Mouse (Mus musculus): Measurements from ENCODE around the gene Sigmar1. TPM values are rescaled to one million over a fixed set of nuclear protein-coding genes. Genes with fewer than 3 reads are reported as not detected.
A peak's percentile ranks its signal among the peaks of the same experiment; 100 is the strongest.

The Sigmar1 gene
- polyA plus RNA-seq, 1 experiment from 2014 or later = 55.3 TPM

DNA sequence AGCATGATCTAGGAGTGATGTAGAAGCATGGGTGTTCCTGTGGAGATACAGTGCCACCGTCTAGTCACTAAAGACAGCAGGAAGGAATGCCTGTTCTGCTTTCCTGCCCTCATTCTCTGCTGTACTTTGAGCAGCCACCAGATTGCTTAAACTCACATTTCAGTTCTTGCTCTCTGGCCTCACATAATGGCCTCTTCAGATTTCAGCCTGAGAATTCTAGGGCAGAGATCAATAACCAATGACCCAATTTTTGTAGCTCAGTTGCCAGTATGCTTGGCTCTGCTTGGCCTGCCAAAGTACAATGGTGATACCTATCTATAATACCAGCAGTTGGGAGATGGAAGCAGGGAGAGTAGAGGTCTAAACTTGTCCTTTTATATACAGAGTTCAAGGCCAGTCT is 10.9 kb downstream of the Sigmar1 start:
- no peak overlapping the region for H3K27ac ChIP-seq (replicated peaks)
- no peaks in the 10 kb centered on the region for H3K36me3 ChIP-seq
- H3K9ac ChIP-seq (replicated peaks) = no peak overlapping the region
- no peak for ATAC-seq (ENCODE audit: low FRiP score, low read depth)
- no peak overlapping the region for H3K4me2 ChIP-seq (replicated peaks)
- peaks cover 18% of the 10 kb centered on the region; the same call in 1 of the 2 replicates for H3K9me3 ChIP-seq
- WGBS = 61% methylated on average over 1 of the region's 1 CpGs
- H3K4me1 ChIP-seq = peaks cover 9% of the 10 kb centered on the region
- no peaks in the 10 kb centered on the region; the same call in 1 of the 2 replicates for H3K27me3 ChIP-seq
- no peak overlapping the region for H3K4me3 ChIP-seq

DNA sequence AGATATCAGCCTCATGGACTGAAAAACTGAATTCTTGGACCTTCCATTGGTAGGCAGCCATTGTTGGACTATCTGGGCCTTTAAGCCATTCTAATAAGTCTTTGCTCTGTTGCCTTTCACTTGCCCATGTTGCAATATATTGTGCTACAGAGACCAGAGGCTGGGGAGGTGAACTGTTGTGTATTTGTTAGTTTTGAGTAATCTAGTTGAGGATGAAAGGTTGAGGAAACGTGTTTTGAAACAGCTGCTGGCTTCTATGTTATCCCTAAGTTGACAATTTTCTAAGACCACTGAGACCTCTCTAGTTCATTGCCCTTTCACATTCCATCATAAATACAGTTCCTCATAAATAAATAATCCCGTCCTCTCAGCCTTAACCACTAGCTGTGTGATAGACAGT is 11.8 kb downstream of the Sigmar1 start:
- H3K4me3 ChIP-seq = no peak overlapping the region
- no peak overlapping the region for H3K9ac ChIP-seq (replicated peaks)
- 70% methylated on average over 2 of the region's 2 CpGs for WGBS
- H3K9me3 ChIP-seq = peaks cover 18% of the 10 kb centered on the region; the same call in 1 of the 2 replicates
- H3K27me3 ChIP-seq = no peaks in the 10 kb centered on the region; the same call in 1 of the 2 replicates
- H3K4me1 ChIP-seq = peaks cover 16% of the 10 kb centered on the region
- H3K27ac ChIP-seq (replicated peaks) = no peak overlapping the region
- ATAC-seq (ENCODE audit: low FRiP score, low read depth) = no peak
- peaks cover 4% of the 10 kb centered on the region for H3K36me3 ChIP-seq
- H3K4me2 ChIP-seq (replicated peaks) = no peak overlapping the region

DNA sequence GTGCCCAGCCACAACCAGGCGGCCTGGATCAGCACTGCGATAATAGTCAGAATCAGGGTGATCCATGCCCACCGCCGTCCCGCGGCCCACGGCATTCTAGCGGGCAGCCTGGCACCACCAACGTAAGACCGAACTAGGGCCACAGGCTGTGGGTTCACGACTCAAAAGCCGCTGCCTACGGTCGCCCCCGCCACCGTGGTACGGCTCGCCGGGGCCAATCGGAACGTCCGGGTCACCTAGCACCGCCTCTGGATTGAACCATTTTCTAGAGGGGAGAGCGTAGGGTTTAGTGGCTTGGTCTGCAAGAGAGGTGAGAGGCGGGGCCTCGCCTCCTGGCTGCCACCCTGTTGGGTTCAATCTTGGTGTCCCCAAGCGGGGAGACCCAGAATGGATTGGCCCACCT is 14.8 kb downstream of the Sigmar1 start:
- Histone ChIP-seq H3K9ac (replicated peaks) (peak overlapping the region; percentile 81), H3K36me3 (peaks cover 15% of the 10 kb centered on the region), H3K4me1 (peaks cover 16% of the 10 kb centered on the region), H3K27me3 (no peaks in the 10 kb centered on the region), H3K9me3 (peaks cover 9% of the 10 kb centered on the region; the same call in 1 of the 2 replicates), H3K4me3 (peak overlapping the region; percentile 76), H3K27ac (replicated peaks) (peak overlapping the region; percentile 69), H3K4me2 (replicated peaks) (peak overlapping the region; percentile 96)
- WGBS = under 1% methylated on average over 27 of the region's 27 CpGs
- peak; percentile 97 for ATAC-seq (ENCODE audit: low FRiP score, low read depth)

DNA sequence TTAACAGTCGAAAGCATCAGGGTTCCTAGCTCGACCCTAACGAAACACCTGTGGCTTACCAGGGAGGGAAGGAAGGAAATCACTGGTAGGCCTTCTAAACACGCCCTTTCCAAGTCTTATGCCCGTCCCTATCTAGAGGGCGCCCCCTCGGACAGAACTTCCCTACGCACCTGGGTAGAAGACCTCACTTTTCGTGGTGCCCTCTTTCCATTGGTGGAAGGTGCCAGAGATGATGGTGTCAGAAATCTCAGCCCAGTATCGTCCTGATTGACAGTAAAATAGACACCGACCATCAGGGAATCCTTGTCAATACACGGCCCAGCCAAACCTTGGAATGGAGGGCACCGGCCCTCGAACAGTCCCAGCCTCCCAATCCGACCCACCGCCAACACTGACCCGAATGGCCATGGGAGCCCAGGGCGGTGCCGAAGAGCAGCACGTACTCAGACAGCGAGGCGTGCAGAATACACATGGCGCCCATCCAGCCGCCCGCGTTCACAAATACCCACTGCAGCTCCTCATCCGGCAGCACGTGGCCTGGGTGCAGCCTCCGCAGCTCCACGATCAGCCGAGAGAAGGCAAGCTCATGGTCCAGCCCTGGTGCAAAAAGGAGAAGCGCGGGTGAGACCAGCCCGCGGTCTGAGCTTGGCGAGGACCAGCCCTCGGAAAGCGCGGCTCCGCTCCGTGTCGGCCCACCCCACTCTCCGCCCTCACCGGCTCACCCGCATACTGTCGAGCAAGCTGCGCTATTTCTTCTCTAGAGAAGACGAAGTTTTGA is 15.4 kb downstream of the Sigmar1 start:
- ATAC-seq (ENCODE audit: low FRiP score, low read depth) = peak; percentile 86
- WGBS = 1% methylated on average over 48 of the region's 48 CpGs

DNA sequence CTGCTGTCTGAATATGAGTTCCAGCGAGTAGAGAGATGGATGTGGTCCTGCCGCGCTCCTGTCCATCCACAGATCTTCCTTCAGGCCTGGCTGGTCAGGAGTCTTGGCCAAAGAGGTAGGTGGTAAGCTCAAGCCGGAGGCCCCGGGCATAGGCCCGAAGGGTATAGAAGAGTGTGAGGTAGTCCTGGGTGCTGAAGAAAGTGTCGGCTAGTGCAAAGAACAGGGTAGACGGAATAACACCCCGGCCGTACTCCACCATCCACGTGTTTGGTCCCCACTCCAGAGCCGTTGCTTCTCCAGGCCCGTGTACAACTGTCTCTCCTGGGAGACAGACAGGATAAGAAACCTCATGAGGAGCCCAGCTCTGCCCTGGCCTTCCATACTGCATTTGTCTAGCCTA is 16.7 kb downstream of the Sigmar1 start:
- H3K4me2 ChIP-seq (replicated peaks) = 0 out of 2 replicates have a peak overlapping the region, but pooled peaks have one; percentile 96
- WGBS = 91% methylated on average over 13 of the region's 13 CpGs

More for the DNA sequence above, 15.4 kb downstream of the Sigmar1 start:
- H3K27ac ChIP-seq (replicated peaks) = peak overlapping the region; percentile 69
- peak overlapping the region; percentile 96 for H3K4me2 ChIP-seq (replicated peaks)
- H3K36me3 ChIP-seq = peaks cover 15% of the 10 kb centered on the region
- peaks cover 16% of the 10 kb centered on the region for H3K4me1 ChIP-seq
- H3K9ac ChIP-seq (replicated peaks) = peak overlapping the region; percentile 81
- no peaks in the 10 kb centered on the region for H3K27me3 ChIP-seq
- 0 out of 2 replicates have a peak, but pooled peaks cover 3% of the 10 kb centered on the region for H3K9me3 ChIP-seq
- H3K4me3 ChIP-seq = peak overlapping the region; percentile 76

DNA sequence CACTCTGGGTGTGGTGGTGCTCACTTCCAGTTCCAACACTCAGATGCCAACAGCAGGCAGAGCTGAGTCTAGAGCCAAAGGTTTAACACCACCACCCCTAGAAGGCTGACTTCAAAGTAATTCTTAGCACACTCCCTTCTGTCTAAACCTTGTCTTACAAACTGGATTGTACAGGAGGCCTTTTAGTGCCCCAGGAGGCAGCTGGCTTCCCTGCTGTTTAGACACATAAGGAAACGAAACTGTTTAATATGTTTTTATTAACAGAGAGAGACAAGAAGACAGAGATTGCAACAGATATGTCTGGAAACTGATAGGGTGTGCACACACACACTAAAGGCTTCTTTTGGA is 17.7 kb downstream of the Sigmar1 start:
- Histone ChIP-seq H3K9ac (replicated peaks) (no peak overlapping the region), H3K27ac (replicated peaks) (no peak overlapping the region), H3K36me3 (peaks cover 15% of the 10 kb centered on the region), H3K4me3 (no peak overlapping the region), H3K9me3 (no peaks in the 10 kb centered on the region), H3K4me1 (peaks cover 16% of the 10 kb centered on the region), H3K4me2 (replicated peaks) (no peak overlapping the region), H3K27me3 (peaks cover 11% of the 10 kb centered on the region)
- WGBS = 63% methylated on average over 1 of the region's 1 CpGs
- no peak for ATAC-seq (ENCODE audit: low FRiP score, low read depth)

More for the DNA sequence above, 16.7 kb downstream of the Sigmar1 start:
- Histone ChIP-seq H3K27ac (replicated peaks) (no peak overlapping the region), H3K27me3 (0 out of 2 replicates have a peak, but pooled peaks cover 5% of the 10 kb centered on the region), H3K4me3 (no peak overlapping the region), H3K36me3 (peaks cover 15% of the 10 kb centered on the region), H3K9ac (replicated peaks) (no peak overlapping the region), H3K4me1 (peaks cover 16% of the 10 kb centered on the region), H3K9me3 (no peaks in the 10 kb centered on the region)
- ATAC-seq (ENCODE audit: low FRiP score, low read depth) = no peak

DNA sequence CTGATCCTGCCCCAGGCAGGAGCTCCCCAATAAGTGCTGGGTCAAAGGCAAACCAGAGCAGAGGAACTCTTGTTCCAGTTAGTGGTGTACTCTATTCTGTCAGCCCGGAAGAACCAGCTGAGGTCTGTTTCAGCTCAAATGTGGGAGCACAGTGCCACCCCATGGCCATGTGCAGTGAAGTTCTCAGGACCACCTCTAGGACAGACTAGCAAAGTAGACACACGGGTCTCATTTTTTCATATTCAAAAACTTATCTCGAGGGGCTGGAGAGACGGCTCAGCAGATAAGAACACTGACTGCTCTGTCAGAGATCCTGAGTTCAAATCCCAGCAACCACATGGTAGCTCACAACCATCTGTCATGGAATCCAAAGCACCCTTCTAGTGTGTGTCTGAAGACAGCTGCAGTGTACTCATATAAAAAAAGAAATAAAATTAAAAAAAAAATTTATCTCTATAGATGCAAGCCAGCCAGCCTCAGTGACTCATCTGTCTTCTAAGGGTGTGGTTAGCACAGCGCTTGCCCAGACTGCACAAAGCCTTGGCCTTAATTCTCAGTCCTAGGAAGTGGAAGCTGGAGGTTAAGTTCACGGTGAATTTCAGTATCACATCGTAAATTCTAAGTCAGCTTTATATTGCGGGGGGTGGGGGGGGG is 18.2 kb downstream of the Sigmar1 start:
- Histone ChIP-seq H3K4me3 (no peak overlapping the region), H3K27ac (replicated peaks) (no peak overlapping the region), H3K36me3 (peaks cover 15% of the 10 kb centered on the region), H3K27me3 (peaks cover 16% of the 10 kb centered on the region), H3K9ac (replicated peaks) (no peak overlapping the region), H3K4me2 (replicated peaks) (no peak overlapping the region), H3K9me3 (no peaks in the 10 kb centered on the region), H3K4me1 (peaks cover 16% of the 10 kb centered on the region)
- 50% methylated on average over 8 of the region's 8 CpGs for WGBS
- no peak; the same call in 1 of the 2 replicates for ATAC-seq (ENCODE audit: low FRiP score, low read depth)

DNA sequence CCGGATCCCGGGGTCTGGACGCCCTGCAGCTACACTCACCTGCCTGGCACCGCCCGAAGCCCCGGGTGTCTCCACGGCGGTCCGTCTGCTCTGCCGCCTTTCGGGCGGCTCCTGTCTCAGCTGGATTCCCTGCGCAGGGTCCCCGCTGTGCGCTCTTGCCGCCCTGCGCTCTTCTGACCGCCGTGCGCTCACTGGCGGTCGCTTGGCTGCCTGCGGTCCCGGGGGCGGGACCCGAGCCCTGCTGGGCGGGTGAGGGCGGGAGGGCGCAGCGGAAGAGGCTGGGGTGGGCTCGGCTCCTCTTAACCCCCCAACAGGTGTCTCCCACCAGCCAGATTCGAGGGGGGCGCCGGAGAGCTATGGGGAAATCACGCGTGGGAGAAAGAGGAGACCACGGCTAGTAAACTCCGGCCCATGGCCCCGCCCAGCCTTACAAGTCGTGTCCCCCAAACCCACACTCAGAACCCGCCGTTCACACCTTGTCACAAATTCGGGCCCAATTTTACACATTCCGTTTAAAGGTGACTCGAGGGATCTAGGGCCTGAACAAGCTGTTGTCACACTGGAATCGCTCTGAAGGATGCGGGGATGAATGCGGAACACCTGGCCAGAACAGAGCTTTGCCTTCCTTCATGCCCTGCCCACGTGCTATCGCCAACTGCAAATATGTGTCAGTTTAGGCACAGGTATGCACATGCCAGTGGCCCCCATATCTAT is 24.7 kb downstream of the Sigmar1 start, which contains the start of gene Arid3c:
Gene Arid3c, minus strand, starts transcription at position 91 of the 714 bp plus-strand sequence.
- no peak within 1 kb of the TSS for H3K27ac ChIP-seq (replicated peaks)
- peaks cover 77% of the 10 kb centered on the region for H3K27me3 ChIP-seq
- H3K4me1 ChIP-seq = peaks cover 21% of the 10 kb centered on the region
- H3K4me2 ChIP-seq (replicated peaks) = peak within 1 kb of the TSS; percentile 56
- no peaks in the 10 kb centered on the region for H3K36me3 ChIP-seq
- peak within 1 kb of the TSS; percentile 47 for H3K9ac ChIP-seq (replicated peaks)
- 2% methylated on average over 50 of the region's 50 CpGs for WGBS
- peak within 1 kb of the TSS; percentile 37 for H3K4me3 ChIP-seq
- no peaks in the 10 kb centered on the region for H3K9me3 ChIP-seq
- ATAC-seq (ENCODE audit: low FRiP score, low read depth) = peak; percentile 34; the same call in 1 of the 2 replicates

DNA sequence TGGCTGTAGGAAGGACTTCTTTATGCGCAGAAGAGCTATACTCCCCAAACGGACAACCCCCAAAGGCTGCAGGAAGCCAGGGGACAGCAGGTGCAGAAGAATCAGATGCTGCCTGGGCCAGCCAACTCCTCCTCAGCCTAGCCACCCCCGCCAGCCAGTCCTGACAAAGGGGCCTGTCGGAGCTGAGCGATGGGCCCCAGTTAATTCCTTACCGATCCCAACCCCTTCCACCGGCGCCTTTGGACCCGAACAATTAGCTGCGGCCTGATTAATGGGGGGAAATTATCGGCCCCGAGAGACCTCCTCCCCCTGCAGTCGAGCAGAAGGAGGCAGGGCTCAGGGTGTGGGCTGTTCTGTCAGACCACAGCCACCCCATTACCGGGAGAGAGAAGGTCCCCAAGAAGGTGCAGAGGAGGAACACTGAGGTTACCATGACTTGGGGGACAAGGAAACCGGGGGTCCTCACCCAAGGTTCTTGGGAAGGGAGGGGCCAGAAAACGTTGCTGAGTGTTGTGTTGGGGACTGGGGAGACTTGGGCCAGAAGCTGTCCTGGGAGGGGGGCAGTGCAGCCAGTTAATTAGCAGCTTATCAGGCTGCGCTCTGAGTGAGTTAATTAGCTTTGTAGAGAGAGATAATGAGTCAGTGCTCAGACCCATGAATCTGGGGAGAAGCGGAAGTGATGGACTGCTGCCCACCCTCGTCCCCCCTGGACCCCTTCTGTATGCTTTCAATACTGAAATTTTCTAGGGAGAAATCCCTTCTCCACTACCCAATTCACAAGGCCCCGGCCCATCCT is 28.9 kb downstream of the Sigmar1 start:
- Histone ChIP-seq H3K27me3 (peaks cover 81% of the 10 kb centered on the region), H3K36me3 (no peaks in the 10 kb centered on the region), H3K4me3 (0 out of 2 replicates have a peak overlapping the region, but pooled peaks have one; percentile 5), H3K27ac (replicated peaks) (no peak overlapping the region), H3K4me1 (peaks cover 40% of the 10 kb centered on the region), H3K9me3 (no peaks in the 10 kb centered on the region), H3K4me2 (replicated peaks) (peak overlapping the region; percentile 23), H3K9ac (replicated peaks) (0 out of 2 replicates have a peak overlapping the region, but pooled peaks have one; percentile 24)
- no peak for ATAC-seq (ENCODE audit: low FRiP score, low read depth)
- 14% methylated on average over 20 of the region's 20 CpGs for WGBS

DNA sequence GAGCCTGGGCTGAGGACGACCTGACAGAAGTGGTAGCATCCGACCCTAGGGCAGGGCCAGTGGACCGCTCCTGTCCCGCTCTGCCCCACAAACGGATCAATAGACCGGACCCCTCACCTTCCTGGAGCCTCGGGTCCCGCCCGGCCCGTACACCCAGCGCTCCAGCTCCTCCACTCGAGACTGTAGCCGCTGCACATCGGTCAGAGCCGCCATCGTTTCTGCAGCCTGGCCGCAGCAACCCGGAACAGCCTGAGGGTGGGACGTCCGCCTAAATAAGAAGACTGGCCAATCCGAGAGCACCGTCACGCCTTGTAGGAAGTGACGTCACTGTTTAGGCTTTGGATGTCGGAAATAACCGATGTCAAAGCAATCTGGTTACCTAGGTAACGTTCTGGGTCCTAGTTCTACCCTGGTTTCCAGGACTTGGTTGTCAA is 33.0 kb downstream of the Sigmar1 start, which contains the start of gene Dctn3:
Gene Dctn3, minus strand, starts transcription at position 253 of the 434 bp plus-strand sequence.
- peaks cover 43% of the 10 kb centered on the region for H3K27me3 ChIP-seq
- no peak within 1 kb of the TSS for H3K27ac ChIP-seq (replicated peaks)
- peak within 1 kb of the TSS; percentile 84 for H3K4me3 ChIP-seq
- no peaks in the 10 kb centered on the region for H3K9me3 ChIP-seq
- peak within 1 kb of the TSS; percentile 92 for H3K4me2 ChIP-seq (replicated peaks)
- peaks cover 39% of the 10 kb centered on the region for H3K4me1 ChIP-seq
- ATAC-seq (ENCODE audit: low FRiP score, low read depth) = peak; percentile 94
- peaks cover 28% of the 10 kb centered on the region for H3K36me3 ChIP-seq
- WGBS = under 1% methylated on average over 27 of the region's 27 CpGs
- peak within 1 kb of the TSS; percentile 84 for H3K9ac ChIP-seq (replicated peaks)

DNA sequence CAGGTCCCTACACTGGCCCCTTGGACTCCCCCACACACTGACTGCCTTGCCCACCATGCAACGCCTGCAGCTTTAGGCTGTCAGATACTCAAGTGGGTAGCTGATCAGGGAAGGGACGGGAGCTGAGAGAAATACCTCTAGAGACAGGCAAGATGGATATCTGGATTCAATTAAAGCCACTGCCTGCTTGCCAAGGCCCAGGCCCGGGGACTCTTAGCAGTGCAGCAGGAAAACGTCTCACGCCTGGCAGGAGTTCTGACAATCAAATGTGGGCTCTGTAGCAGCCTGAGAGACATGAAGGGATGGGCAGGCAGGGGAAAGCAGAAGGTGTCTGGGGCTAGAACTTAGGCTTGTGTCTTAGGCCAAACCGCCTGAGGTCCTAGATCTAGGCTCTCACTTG is 39.1 kb downstream of the Sigmar1 start:
- peaks cover 28% of the 10 kb centered on the region for H3K4me1 ChIP-seq
- WGBS = 71% methylated on average over 6 of the region's 6 CpGs
- no peak for ATAC-seq (ENCODE audit: low FRiP score, low read depth)
- H3K4me2 ChIP-seq (replicated peaks) = no peak overlapping the region
- H3K36me3 ChIP-seq = peaks cover 53% of the 10 kb centered on the region
- H3K4me3 ChIP-seq = no peak overlapping the region
- H3K27me3 ChIP-seq = no peaks in the 10 kb centered on the region
- H3K9ac ChIP-seq (replicated peaks) = no peak overlapping the region
- peak overlapping the region; percentile 35; the same call in 1 of the 2 replicates for H3K27ac ChIP-seq (replicated peaks)
- no peaks in the 10 kb centered on the region for H3K9me3 ChIP-seq
